Mouse (Mus musculus) kidney, adult 2 months (tissue): Measurements from ENCODE around the gene Eme1.

Experiments used
- CTCF ChIP-seq: fragments of 200-500 bp; conservative IDR thresholded peaks from 2 replicates; pipeline ENCODE4 v1.5.1; 2011; ENCODE audit warnings: low read depth, mild to moderate bottlenecking, control low read depth, low read length, moderate library complexity, mixed read lengths; ENCODE audit not compliant: insufficient read depth, insufficient read length
- POLR2A ChIP-seq: fragments of 200-500 bp; IDR thresholded peaks from one replicate; pipeline ENCODE4 v1.6.1; 2011; ENCODE audit warnings: low read depth, low read length, control low read depth

DNA sequence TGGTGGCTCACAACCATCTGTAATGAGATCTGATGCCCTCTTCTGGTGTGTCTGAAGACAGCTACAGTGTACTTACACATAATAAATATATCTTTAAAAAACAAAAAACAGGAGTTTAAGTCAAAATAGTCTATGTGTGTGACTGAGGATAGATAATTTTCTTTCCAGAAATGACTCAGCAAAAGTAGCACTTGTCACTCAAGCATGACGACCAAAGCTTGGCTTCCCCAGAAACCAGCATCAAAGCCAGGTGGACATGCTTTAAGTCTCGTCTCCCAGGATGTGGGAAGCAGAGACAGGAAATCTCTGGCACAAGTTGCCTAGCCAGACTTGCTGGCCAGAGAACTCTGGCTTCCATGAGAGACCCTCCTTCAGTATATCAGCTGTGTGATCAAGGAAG lies 31.6 kb downstream of the Eme1 start:
- no peak for TF ChIP-seq CTCF
- TF ChIP-seq POLR2A = no peak
